Mouse (Mus musculus) embryonic facial prominence, embryonic 13.5 days (tissue): Measurements from ENCODE around the gene Creb5. TPM values are rescaled to one million over a fixed set of nuclear protein-coding genes. Genes with fewer than 3 reads are reported as not detected.

ENCODE experiments used
- ATAC-seq: fragments of 200-750 bp; cut with Nextera tagmentation; 2 replicates; pipeline ENCODE4 v1.8.0; 2017; ENCODE audit warnings: low read depth; ENCODE audit not compliant: insufficient number of reproducible peaks, insufficient read depth, low FRiP score, low TSS enrichment
- H3K27ac ChIP-seq: fragments of 300-500 bp; sonication (generic); 2 replicates; pipeline ENCODE4 v1.5.1; 2015; ENCODE audit warnings: moderate library complexity, mild to moderate bottlenecking, inconsistent platforms
- H3K27me3 ChIP-seq: fragments of 300-500 bp; sonication (generic); 2 replicates; pipeline ENCODE4 v1.6.1; 2015; ENCODE audit warnings: mild to moderate bottlenecking, inconsistent platforms
- H3K36me3 ChIP-seq: fragments of 300-500 bp; sonication (generic); 2 replicates; pipeline ENCODE4 v1.6.1; 2015; ENCODE audit warnings: mild to moderate bottlenecking, inconsistent platforms
- H3K4me1 ChIP-seq: fragments of 300-500 bp; sonication (generic); 2 replicates; pipeline ENCODE4 v1.6.1; 2015; ENCODE audit warnings: inconsistent platforms
- H3K4me2 ChIP-seq: fragments of 300-500 bp; sonication (generic); 2 replicates; pipeline ENCODE4 v1.6.1; 2015; ENCODE audit warnings: moderate library complexity, mild to moderate bottlenecking, inconsistent platforms
- H3K4me3 ChIP-seq: fragments of 300-500 bp; sonication (generic); 2 replicates; pipeline ENCODE4 v1.5.1; 2015; ENCODE audit warnings: mild to moderate bottlenecking, inconsistent platforms
- H3K9ac ChIP-seq: fragments of 300-500 bp; sonication (generic); 2 replicates; pipeline ENCODE4 v1.6.1; 2015; ENCODE audit warnings: mild to moderate bottlenecking, inconsistent platforms
- H3K9me3 ChIP-seq: fragments of 300-500 bp; sonication (generic); 2 replicates; pipeline ENCODE4 v1.6.1; 2016; ENCODE audit warnings: inconsistent platforms
- WGBS: fragments of 180-500 bp; shearing (Covaris S2); methylation state at CpG from one replicate; pipeline ENCODE4 v1.1.7; 2015; ENCODE audit warnings: mixed read lengths; 5-methylcytosine and 5-hydroxymethylcytosine counted together
- polyA plus RNA-seq: library from polyadenylated mRNA; unstranded; fragments of >200 nt; fragmentation: Nextera tagmentation; extraction: Ambion mirVana; gene quantifications from 2 replicates; pipeline ENCODE4 v1.2.1, GENCODE M21; 2015

Creb5 gene
- polyA plus RNA-seq, 1 experiment from 2014 or later, result 21.8 TPM

GRCm38 (mm10) chr6:53463261-53463813, 176.3 kb downstream of the Creb5 start:
- 26% methylated on average over 6 of the region's 6 CpGs for WGBS
- Histone ChIP-seq H3K4me1 (peaks cover 40% of the 10 kb centered on the region), H3K27ac (no peak overlapping the region), H3K9me3 (no peaks in the 10 kb centered on the region), H3K9ac (no peak overlapping the region), H3K27me3 (peaks cover 19% of the 10 kb centered on the region), H3K4me3 (no peak overlapping the region), H3K36me3 (no peaks in the 10 kb centered on the region), H3K4me2 (no peak overlapping the region)
- no peak for ATAC-seq

- H3K27me3 ChIP-seq, result peaks cover 13% of the 10 kb centered on the region
- H3K9ac ChIP-seq, result no peak overlapping the region
- H3K27ac ChIP-seq, result no peak overlapping the region
- H3K4me2 ChIP-seq, result no peak overlapping the region
- WGBS, result 20% methylated on average over 4 of the region's 4 CpGs
- H3K9me3 ChIP-seq, result no peaks in the 10 kb centered on the region
- peak; percentile 20; the same call in 1 of the 2 replicates for ATAC-seq
- H3K36me3 ChIP-seq, result no peaks in the 10 kb centered on the region
- no peak overlapping the region for H3K4me3 ChIP-seq
- peaks cover 33% of the 10 kb centered on the region for H3K4me1 ChIP-seq
Observed at GRCm38 (mm10) chr6:53469204-53469603, 182.1 kb downstream of the Creb5 start.

GRCm38 (mm10) chr6:53469703-53470102, 182.6 kb downstream of the Creb5 start:
- WGBS, result 25% methylated on average over 2 of the region's 2 CpGs
- no peaks in the 10 kb centered on the region for H3K36me3 ChIP-seq

GRCm38 (mm10) chr6:53470559-53470958, 183.5 kb downstream of the Creb5 start:
- H3K36me3 ChIP-seq, result no peaks in the 10 kb centered on the region
- H3K4me2 ChIP-seq, result no peak overlapping the region
- peaks cover 35% of the 10 kb centered on the region for H3K4me1 ChIP-seq
- no peak overlapping the region for H3K4me3 ChIP-seq
- no peak overlapping the region for H3K9ac ChIP-seq
- peaks cover 13% of the 10 kb centered on the region for H3K27me3 ChIP-seq
- no peaks in the 10 kb centered on the region for H3K9me3 ChIP-seq
- no peak for ATAC-seq
- peak overlapping the region; percentile 33; the same call in 1 of the 2 replicates for H3K27ac ChIP-seq
- 46% methylated on average over 8 of the region's 8 CpGs for WGBS

More at GRCm38 (mm10) chr6:53469703-53470102, 182.6 kb downstream of the Creb5 start:
- Histone ChIP-seq H3K27ac (peak overlapping the region; percentile 63; the same call in 1 of the 2 replicates), H3K9ac (no peak overlapping the region), H3K4me3 (no peak overlapping the region), H3K4me1 (peaks cover 35% of the 10 kb centered on the region), H3K27me3 (peaks cover 13% of the 10 kb centered on the region), H3K9me3 (no peaks in the 10 kb centered on the region), H3K4me2 (no peak overlapping the region)
- no peak for ATAC-seq

DNA sequence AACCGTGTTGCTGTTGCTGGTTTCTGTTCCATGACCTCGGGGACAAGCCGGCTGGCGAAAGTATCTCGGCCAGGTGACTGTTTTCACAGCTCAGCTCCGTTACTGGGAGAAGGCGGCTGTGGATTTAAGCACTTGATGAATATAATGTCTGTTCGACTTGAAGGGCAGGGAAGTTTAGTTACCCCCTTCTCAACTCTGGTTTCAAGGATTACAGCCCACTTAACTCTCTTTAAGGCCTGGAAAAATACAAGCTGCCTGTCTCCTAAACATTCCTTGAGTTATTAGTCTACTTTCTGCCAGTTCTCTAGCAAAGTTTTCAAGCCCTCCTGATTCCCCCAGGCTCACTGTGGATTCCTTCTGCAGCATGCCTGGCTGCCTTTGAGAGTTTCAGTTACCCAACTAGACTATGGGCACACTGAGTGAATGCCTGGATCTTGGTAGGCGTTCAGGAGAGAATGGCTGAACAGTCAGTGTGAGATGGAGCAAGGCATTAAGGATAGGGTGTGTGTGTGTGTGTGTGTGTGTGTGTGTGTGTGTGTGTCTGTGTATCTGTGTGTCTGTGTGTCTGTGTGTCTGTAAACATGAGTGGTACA, 184.0 kb downstream of the Creb5 start:
- Histone ChIP-seq H3K9me3 (no peaks in the 10 kb centered on the region), H3K27ac (no peak overlapping the region), H3K4me2 (no peak overlapping the region), H3K36me3 (no peaks in the 10 kb centered on the region), H3K4me1 (peaks cover 35% of the 10 kb centered on the region), H3K9ac (no peak overlapping the region), H3K27me3 (peaks cover 13% of the 10 kb centered on the region), H3K4me3 (no peak overlapping the region)
- WGBS, result 44% methylated on average over 9 of the region's 9 CpGs
- peak; percentile 59; the same call in 1 of the 2 replicates for ATAC-seq

- Histone ChIP-seq H3K4me2 (no peak overlapping the region), H3K36me3 (no peaks in the 10 kb centered on the region), H3K9me3 (no peaks in the 10 kb centered on the region), H3K4me1 (peaks cover 35% of the 10 kb centered on the region), H3K27me3 (peaks cover 10% of the 10 kb centered on the region), H3K27ac (no peak overlapping the region), H3K4me3 (no peak overlapping the region), H3K9ac (no peak overlapping the region)
- no peak for ATAC-seq
- 29% methylated on average over 7 of the region's 7 CpGs for WGBS
Observed at GRCm38 (mm10) chr6:53472751-53473150, 185.7 kb downstream of the Creb5 start.

GRCm38 (mm10) chr6:53477501-53477900, 190.4 kb downstream of the Creb5 start:
- Histone ChIP-seq H3K27ac (no peak overlapping the region), H3K9me3 (no peaks in the 10 kb centered on the region), H3K4me2 (no peak overlapping the region), H3K4me1 (peaks cover 10% of the 10 kb centered on the region), H3K4me3 (no peak overlapping the region), H3K9ac (no peak overlapping the region), H3K27me3 (no peaks in the 10 kb centered on the region), H3K36me3 (no peaks in the 10 kb centered on the region)
- 87% methylated on average over 5 of the region's 5 CpGs for WGBS
- no peak for ATAC-seq

DNA sequence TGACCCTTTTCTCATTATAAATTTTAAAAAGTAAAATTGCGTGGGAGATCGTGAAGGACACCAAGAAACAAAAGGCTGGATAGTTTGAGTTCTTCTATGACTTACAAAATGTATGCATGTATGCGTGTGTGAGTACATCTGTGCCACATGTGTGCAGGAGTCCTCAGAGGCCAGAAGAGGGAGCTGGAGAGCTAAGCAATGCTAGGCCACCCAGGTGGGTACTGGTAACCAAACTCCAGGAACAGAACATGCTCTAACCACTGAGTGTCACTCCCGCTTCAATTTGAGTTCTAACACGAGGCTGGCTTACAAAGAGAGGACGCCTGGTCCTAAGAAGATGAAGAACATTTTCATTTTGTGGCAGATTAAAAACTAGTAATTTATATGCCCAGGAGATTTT, 203.8 kb downstream of the Creb5 start:
- WGBS, result 92% methylated on average over 6 of the region's 6 CpGs
- H3K36me3 ChIP-seq, result no peaks in the 10 kb centered on the region
- H3K27me3 ChIP-seq, result no peaks in the 10 kb centered on the region
- no peak for ATAC-seq
- H3K27ac ChIP-seq, result no peak overlapping the region
- H3K4me3 ChIP-seq, result no peak overlapping the region
- H3K9me3 ChIP-seq, result no peaks in the 10 kb centered on the region
- H3K4me1 ChIP-seq, result no peaks in the 10 kb centered on the region; the same call in 1 of the 2 replicates
- H3K9ac ChIP-seq, result no peak overlapping the region
- no peak overlapping the region for H3K4me2 ChIP-seq

DNA sequence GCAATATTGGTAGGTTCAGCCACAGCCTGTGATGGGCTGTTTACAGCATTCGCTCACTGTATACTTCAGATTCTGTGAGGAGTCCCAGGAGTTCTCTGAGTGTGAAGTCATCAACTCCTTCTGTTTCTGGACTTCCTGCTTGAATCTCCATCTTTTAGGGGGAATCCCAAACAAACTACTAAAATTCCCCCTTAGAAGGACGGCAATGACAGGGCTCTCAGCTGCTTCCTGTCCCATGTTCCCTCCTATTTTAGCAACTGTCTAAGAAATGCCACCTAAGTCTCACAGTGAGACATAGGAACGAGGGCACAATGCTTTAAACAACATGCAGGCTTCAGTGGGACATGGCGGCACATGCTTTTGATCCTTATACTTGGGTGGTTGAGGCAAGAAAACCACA, 204.3 kb downstream of the Creb5 start:
- Histone ChIP-seq H3K9me3 (no peaks in the 10 kb centered on the region), H3K9ac (no peak overlapping the region), H3K4me3 (no peak overlapping the region), H3K36me3 (no peaks in the 10 kb centered on the region), H3K4me1 (peaks cover 1% of the 10 kb centered on the region), H3K27ac (no peak overlapping the region), H3K27me3 (no peaks in the 10 kb centered on the region), H3K4me2 (no peak overlapping the region)
- ATAC-seq, result no peak
- WGBS, result 91% methylated on average over 4 of the region's 4 CpGs

- no peak overlapping the region for H3K27ac ChIP-seq
- no peaks in the 10 kb centered on the region for H3K36me3 ChIP-seq
- H3K4me3 ChIP-seq, result no peak overlapping the region
- no peak overlapping the region for H3K4me2 ChIP-seq
- H3K27me3 ChIP-seq, result no peaks in the 10 kb centered on the region
- no peaks in the 10 kb centered on the region for H3K9me3 ChIP-seq
- H3K9ac ChIP-seq, result no peak overlapping the region
- WGBS, result 61% methylated on average over 5 of the region's 5 CpGs
- H3K4me1 ChIP-seq, result peaks cover 9% of the 10 kb centered on the region
- no peak for ATAC-seq
Observed at GRCm38 (mm10) chr6:53493864-53494263, 206.8 kb downstream of the Creb5 start.

- 80% methylated on average over 5 of the region's 5 CpGs for WGBS
Observed at GRCm38 (mm10) chr6:53495667-53496066, 208.6 kb downstream of the Creb5 start.

GRCm38 (mm10) chr6:53496325-53496753, 209.3 kb downstream of the Creb5 start:
- Histone ChIP-seq H3K9ac (no peak overlapping the region), H3K9me3 (no peaks in the 10 kb centered on the region), H3K27me3 (no peaks in the 10 kb centered on the region), H3K27ac (no peak overlapping the region), H3K4me3 (no peak overlapping the region), H3K36me3 (no peaks in the 10 kb centered on the region), H3K4me1 (peaks cover 9% of the 10 kb centered on the region), H3K4me2 (no peak overlapping the region)
- no peak for ATAC-seq
- WGBS, result 72% methylated on average over 4 of the region's 4 CpGs

More at GRCm38 (mm10) chr6:53495667-53496066, 208.6 kb downstream of the Creb5 start:
- Histone ChIP-seq H3K9me3 (no peaks in the 10 kb centered on the region), H3K4me3 (no peak overlapping the region), H3K9ac (no peak overlapping the region), H3K36me3 (no peaks in the 10 kb centered on the region), H3K27me3 (no peaks in the 10 kb centered on the region), H3K27ac (no peak overlapping the region), H3K4me1 (peaks cover 9% of the 10 kb centered on the region), H3K4me2 (no peak overlapping the region)
- no peak for ATAC-seq
